Mouse (Mus musculus): ENCODE data around the gene Spink2.
"Not testable (repeated sequence)": the region's sequence is repeated elsewhere in the genome, so short reads cannot be mapped to it uniquely, and the experiment has no call there.

Spink2 gene

GRCm38 (mm10) chr5:77211236-77211635 lies at the start of gene Spink2:
TSS of gene Spink2 (minus strand) at chr5:77211471.
- DNase-seq, result no peak

GRCm38 (mm10) chr5:77260141-77260540 lies 48.9 kb upstream of the Spink2 start:
- no peak for DNase-seq

- DNase-seq, result no peak
Measured at GRCm38 (mm10) chr5:77259315-77259714, 48.0 kb upstream of the Spink2 start.

- DNase-seq, result no peak
Measured at GRCm38 (mm10) chr5:77257603-77258002, 46.3 kb upstream of the Spink2 start.

GRCm38 (mm10) chr5:77254402-77254801 lies 43.1 kb upstream of the Spink2 start:
- DNase-seq, result no peak

GRCm38 (mm10) chr5:77253154-77253553 lies 41.9 kb upstream of the Spink2 start:
- DNase-seq, result no peak

GRCm38 (mm10) chr5:77252115-77252827 lies 41.0 kb upstream of the Spink2 start:
- no peak for DNase-seq

- DNase-seq, result no peak
Measured at GRCm38 (mm10) chr5:77251656-77252055, 40.4 kb upstream of the Spink2 start.

GRCm38 (mm10) chr5:77250083-77250482 lies 38.8 kb upstream of the Spink2 start:
- no peak for DNase-seq

GRCm38 (mm10) chr5:77245787-77246671 lies 34.8 kb upstream of the Spink2 start:
- DNase-seq, result no peak

- no peak for DNase-seq
Measured at GRCm38 (mm10) chr5:77245463-77245786, 34.2 kb upstream of the Spink2 start.

GRCm38 (mm10) chr5:77244331-77244987 lies 33.2 kb upstream of the Spink2 start:
- no peak for DNase-seq

GRCm38 (mm10) chr5:77237104-77237503 lies 25.8 kb upstream of the Spink2 start:
- DNase-seq, result no peak

GRCm38 (mm10) chr5:77234921-77235320 lies 23.6 kb upstream of the Spink2 start:
- DNase-seq, result no peak

GRCm38 (mm10) chr5:77231863-77232262 lies 20.6 kb upstream of the Spink2 start:
- DNase-seq, result not testable (repeated sequence)

- DNase-seq, result no peak
Measured at GRCm38 (mm10) chr5:77228986-77229385, 17.7 kb upstream of the Spink2 start.

GRCm38 (mm10) chr5:77223043-77223975 lies 12.0 kb upstream of the Spink2 start:
- no peak for DNase-seq

GRCm38 (mm10) chr5:77217724-77218123 lies 6.5 kb upstream of the Spink2 start:
- DNase-seq, result no peak

- DNase-seq, result peak; percentile 69
Measured at GRCm38 (mm10) chr5:77217211-77217610, 5.9 kb upstream of the Spink2 start.

- no peak for DNase-seq
Measured at GRCm38 (mm10) chr5:77206134-77206533, 5.1 kb downstream of the Spink2 start.

- DNase-seq, result no peak
Measured at GRCm38 (mm10) chr5:77202238-77202637, 9.0 kb downstream of the Spink2 start.

GRCm38 (mm10) chr5:77200695-77201094 lies 10.6 kb downstream of the Spink2 start:
- no peak for DNase-seq
